Mouse (Mus musculus) hindbrain, embryonic 16.5 days (tissue): ENCODE measurements around the gene Dab2ip. TPM values are rescaled to one million over a fixed set of nuclear protein-coding genes. Genes with fewer than 3 reads are reported as not detected.

Source experiments
- ATAC-seq: fragments of 200-750 bp; cut with Nextera tagmentation; 2 replicates; pipeline ENCODE4 v1.8.0; 2017; ENCODE audit warnings: moderate TSS enrichment, moderate library complexity
- H3K27ac ChIP-seq: fragments of 300-500 bp; sonication (generic); 2 replicates; pipeline ENCODE4 v1.5.1; 2014; ENCODE audit warnings: low read depth, mild to moderate bottlenecking, control low read depth, low read length, moderate library complexity
- H3K27me3 ChIP-seq: fragments of 300-500 bp; sonication (generic); replicated peaks from 2 replicates; pipeline ENCODE4 v1.6.1; 2014; ENCODE audit warnings: low read length; ENCODE audit not compliant: control insufficient read depth, insufficient read depth
- H3K36me3 ChIP-seq: fragments of 300-500 bp; sonication (generic); 2 replicates; pipeline ENCODE4 v1.6.1; 2014; ENCODE audit warnings: mild to moderate bottlenecking, low read length, moderate library complexity, mixed read lengths; ENCODE audit not compliant: control insufficient read depth, insufficient read depth
- H3K4me1 ChIP-seq: fragments of 300-500 bp; sonication (generic); 2 replicates; pipeline ENCODE4 v1.6.1; 2014; ENCODE audit warnings: low read depth, low read length; ENCODE audit not compliant: control insufficient read depth, insufficient read depth
- H3K4me2 ChIP-seq: fragments of 300-500 bp; sonication (generic); 2 replicates; pipeline ENCODE4 v1.6.1; 2014; ENCODE audit warnings: mild to moderate bottlenecking, low read length, control low read depth, moderate library complexity
- H3K4me3 ChIP-seq: fragments of 300-500 bp; sonication (generic); 2 replicates; pipeline ENCODE4 v1.5.1; 2014; ENCODE audit warnings: mild to moderate bottlenecking, low read length, control low read depth, moderate library complexity
- H3K9ac ChIP-seq: fragments of 300-500 bp; sonication (generic); 2 replicates; pipeline ENCODE4 v1.6.1; 2014; ENCODE audit warnings: low read depth, mild to moderate bottlenecking, control low read depth, low read length, moderate library complexity
- H3K9me3 ChIP-seq: fragments of 300-500 bp; sonication (generic); 2 replicates; pipeline ENCODE4 v1.6.1; 2014; ENCODE audit warnings: mild to moderate bottlenecking, low read length, moderate library complexity; ENCODE audit not compliant: control insufficient read depth
- WGBS: fragments of 180-500 bp; shearing (Covaris S2); extraction: QIAGEN DNeasy Blood & Tissue Kit; methylation state at CpG from one replicate; pipeline ENCODE4 v1.1.7; 2014; 5-methylcytosine and 5-hydroxymethylcytosine counted together
- polyA plus RNA-seq: library from polyadenylated mRNA; unstranded; fragments of >200 nt; fragmentation: Nextera tagmentation; extraction: Ambion mirVana; gene quantifications from 2 replicates; pipeline ENCODE4 v1.2.1, GENCODE M21; 2015

Dab2ip gene
- polyA plus RNA-seq, 1 experiment from 2014 or later, result 27.6 TPM

DNA sequence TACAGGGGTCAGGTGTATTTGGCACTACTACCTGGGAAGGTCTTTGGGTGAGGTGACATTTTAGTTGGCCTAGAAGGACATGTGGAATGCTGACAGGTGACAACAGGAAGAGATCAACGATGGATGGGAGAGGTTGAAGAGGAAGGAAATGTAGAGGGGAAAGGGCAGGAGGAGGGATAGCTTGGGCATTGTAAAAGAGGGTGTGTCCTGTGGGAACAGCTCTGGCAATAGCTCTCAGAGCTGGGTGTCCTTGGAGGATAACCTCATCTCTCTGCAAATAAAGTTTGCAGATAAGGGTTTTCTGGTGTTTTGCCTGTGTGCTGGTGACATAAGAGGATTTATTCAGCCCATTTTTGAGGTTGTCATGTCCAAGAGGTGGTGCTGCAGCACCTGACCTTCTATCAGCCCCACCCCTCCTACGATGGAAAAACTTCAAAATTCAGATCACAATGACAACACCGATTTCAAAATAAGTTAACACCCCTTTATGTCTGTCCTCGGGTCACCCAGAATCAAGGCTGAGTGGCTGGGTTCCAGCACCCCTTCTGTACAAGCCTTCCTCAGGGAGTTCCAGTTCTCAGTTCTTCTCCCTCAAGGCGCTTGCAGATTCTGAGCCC lies 101.6 kb downstream of the Dab2ip start:
- 91% methylated on average over 5 of the region's 5 CpGs for WGBS
- no peak for ATAC-seq
- H3K4me1 ChIP-seq, result peaks cover 31% of the 10 kb centered on the region
- no peak overlapping the region for H3K9ac ChIP-seq
- H3K27ac ChIP-seq, result no peak overlapping the region
- no peak overlapping the region for H3K4me3 ChIP-seq
- H3K4me2 ChIP-seq, result no peak overlapping the region
- no peaks in the 10 kb centered on the region for H3K9me3 ChIP-seq
- no peaks in the 10 kb centered on the region for H3K36me3 ChIP-seq
- H3K27me3 ChIP-seq, result no peaks in the 10 kb centered on the region

DNA sequence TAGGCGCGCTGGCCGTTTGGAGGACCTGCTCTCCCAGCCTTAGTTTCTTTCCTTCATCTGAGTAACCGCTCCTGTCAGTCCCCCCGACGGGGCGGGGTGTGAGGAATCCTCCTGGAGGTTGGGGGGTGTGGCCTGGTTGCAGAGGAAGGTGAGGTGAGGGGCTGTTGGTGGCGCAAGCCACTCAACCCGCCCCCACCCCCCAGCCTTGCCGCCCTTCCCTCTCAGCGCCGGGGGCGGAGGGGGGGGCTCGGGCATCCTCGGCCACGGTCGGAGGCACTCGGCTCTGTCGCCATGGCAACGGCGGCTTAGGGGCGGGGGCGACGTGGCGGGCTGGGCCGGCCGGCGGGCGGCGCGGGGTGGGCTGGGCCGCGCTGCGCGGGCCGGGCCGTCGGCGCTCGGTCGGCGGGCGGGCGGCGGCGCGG lies 102.9 kb downstream of the Dab2ip start:
- Histone ChIP-seq H3K4me1 (peaks cover 32% of the 10 kb centered on the region), H3K9ac (peak overlapping the region; percentile 86), H3K4me2 (peak overlapping the region; percentile 76), H3K27me3 (no peaks in the 10 kb centered on the region), H3K27ac (peak overlapping the region; percentile 88), H3K4me3 (peak overlapping the region; percentile 62), H3K9me3 (no peaks in the 10 kb centered on the region), H3K36me3 (no peaks in the 10 kb centered on the region)
- 3% methylated on average over 18 of the region's 47 CpGs for WGBS
- ATAC-seq, result peak; percentile 84

DNA sequence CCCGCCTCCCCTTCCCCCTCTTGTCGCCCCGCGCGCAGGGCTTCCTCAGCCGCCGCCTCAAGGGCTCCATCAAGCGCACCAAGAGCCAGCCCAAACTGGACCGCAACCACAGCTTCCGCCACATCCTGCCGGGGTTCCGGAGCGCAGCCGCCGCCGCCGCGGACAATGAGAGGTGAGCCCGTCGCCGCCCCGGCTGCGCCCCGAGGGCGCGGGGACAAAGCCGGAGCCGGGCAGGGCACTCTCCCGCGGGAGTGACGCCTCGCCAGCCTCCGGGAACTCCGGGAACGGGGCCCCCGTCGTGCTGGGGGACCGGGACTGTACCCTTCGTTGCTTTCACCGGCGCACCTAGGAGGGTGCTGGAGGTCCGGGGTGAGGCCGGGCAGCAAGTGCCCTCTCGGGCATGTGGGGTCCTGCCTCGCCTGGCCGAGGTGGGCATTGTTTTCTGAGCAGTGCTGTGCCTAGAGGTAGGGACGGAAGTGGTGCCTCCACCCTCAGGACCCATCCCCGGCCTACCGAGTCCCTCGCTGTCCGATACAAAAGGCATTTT lies 103.5 kb downstream of the Dab2ip start:
- WGBS, result under 1% methylated on average over 42 of the region's 51 CpGs
- Histone ChIP-seq H3K36me3 (no peaks in the 10 kb centered on the region), H3K4me3 (peak overlapping the region; percentile 62), H3K4me1 (peaks cover 33% of the 10 kb centered on the region), H3K4me2 (peak overlapping the region; percentile 76), H3K9ac (peak overlapping the region; percentile 86), H3K9me3 (no peaks in the 10 kb centered on the region), H3K27ac (peak overlapping the region; percentile 88), H3K27me3 (no peaks in the 10 kb centered on the region)
- peak; percentile 59 for ATAC-seq

DNA sequence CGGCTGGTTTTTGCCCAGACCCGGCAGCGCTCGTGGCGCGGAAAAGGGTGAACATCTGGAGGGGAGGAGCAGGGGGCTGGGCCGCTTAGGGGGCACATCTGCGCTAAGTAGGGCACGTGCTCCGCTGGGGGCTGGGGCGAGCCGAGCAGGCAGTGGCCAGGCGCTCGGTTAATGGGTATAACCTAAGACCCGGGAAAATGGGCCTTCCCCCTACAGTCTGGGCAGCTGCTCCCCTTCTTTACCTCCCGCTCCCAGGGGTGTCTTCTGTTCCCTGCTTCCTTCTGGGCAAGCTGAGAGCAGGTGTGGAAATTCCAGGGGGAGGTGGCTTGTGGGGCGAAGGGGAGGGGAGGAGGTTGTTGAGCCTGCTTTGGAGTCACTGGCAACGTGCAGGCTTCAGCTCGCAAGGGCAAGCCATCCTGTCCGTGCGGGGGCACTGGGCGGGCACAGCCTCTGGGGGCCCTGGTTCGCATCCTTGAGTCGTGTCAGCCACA lies 104.0 kb downstream of the Dab2ip start:
- peak overlapping the region; percentile 76 for H3K4me2 ChIP-seq
- ATAC-seq, result peak; percentile 59
- peaks cover 37% of the 10 kb centered on the region for H3K4me1 ChIP-seq
- peak overlapping the region; percentile 62 for H3K4me3 ChIP-seq
- H3K27me3 ChIP-seq, result no peaks in the 10 kb centered on the region
- H3K9ac ChIP-seq, result peak overlapping the region; percentile 86
- no peaks in the 10 kb centered on the region for H3K36me3 ChIP-seq
- 1% methylated on average over 24 of the region's 24 CpGs for WGBS
- no peaks in the 10 kb centered on the region for H3K9me3 ChIP-seq
- peak overlapping the region; percentile 88 for H3K27ac ChIP-seq

DNA sequence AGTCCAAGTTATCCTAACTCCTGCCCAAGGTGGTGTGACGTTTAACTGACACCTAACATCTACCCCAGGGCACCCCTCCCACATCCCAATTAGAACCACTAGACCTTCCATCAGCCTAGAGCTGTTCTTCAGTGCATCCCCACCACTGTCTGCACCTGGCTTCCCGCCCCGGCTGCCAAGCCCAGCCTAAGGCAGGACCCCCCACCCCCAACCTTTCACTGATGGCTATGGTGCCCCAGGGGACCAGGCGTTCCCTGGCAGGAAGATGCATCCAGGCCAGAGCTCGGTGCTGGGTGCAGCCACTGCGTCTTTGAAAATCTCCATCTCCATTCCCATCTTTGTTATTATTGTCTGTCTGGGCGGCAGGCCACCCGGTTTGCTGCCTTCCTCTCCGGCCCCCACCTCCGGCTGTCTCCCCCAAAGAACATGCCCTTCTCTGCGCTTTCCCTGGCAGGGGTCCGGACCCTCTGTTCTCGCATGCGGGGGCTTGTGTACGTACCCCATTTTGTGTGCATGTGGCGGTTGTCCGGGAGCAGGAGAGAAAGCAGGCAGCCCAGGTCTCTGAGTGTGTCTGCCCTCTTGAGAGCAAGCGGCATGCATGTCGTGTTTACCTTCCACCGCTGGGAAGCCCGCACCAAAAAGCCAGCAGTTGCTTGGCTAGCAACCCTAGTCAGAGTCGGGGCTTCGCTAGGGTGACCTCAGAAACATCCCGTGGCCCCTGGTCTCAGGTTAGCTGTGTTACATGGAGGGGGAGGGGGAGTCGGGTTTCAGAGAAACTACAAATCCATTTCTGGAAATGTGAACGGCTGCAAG lies 104.9 kb downstream of the Dab2ip start:
- H3K36me3 ChIP-seq, result no peaks in the 10 kb centered on the region
- H3K27ac ChIP-seq, result peak overlapping the region; percentile 88
- H3K27me3 ChIP-seq, result no peaks in the 10 kb centered on the region
- H3K4me1 ChIP-seq, result peaks cover 42% of the 10 kb centered on the region
- WGBS, result 3% methylated on average over 26 of the region's 26 CpGs
- ATAC-seq, result no peak
- peak overlapping the region; percentile 62 for H3K4me3 ChIP-seq
- no peaks in the 10 kb centered on the region for H3K9me3 ChIP-seq
- peak overlapping the region; percentile 86 for H3K9ac ChIP-seq
- peak overlapping the region; percentile 76 for H3K4me2 ChIP-seq

DNA sequence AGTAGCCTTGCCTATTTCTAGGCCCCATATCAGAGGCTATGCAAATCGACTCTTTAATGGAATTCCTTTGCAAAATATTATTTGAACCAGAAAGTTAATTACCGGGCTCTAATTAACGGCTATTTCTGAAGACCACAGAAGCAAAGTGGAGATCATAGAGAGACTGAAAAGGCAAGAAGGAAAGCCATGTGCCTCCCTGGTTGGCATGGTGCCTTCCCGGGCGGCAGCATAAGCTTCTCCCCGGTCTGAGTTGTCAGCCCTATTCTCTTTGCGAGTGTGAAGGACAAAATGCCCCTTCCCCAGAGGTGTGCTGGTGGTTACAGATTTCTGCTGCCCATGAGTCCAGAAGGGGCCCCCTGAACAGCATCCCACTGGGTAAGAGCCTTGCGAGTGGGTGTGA lies 109.7 kb downstream of the Dab2ip start:
- H3K27me3 ChIP-seq, result no peaks in the 10 kb centered on the region
- peaks cover 73% of the 10 kb centered on the region for H3K4me1 ChIP-seq
- WGBS, result 53% methylated on average over 8 of the region's 8 CpGs
- no peak for ATAC-seq
- H3K27ac ChIP-seq, result no peak overlapping the region
- no peaks in the 10 kb centered on the region for H3K9me3 ChIP-seq
- no peaks in the 10 kb centered on the region for H3K36me3 ChIP-seq
- no peak overlapping the region for H3K9ac ChIP-seq
- H3K4me2 ChIP-seq, result no peak overlapping the region
- H3K4me3 ChIP-seq, result no peak overlapping the region

DNA sequence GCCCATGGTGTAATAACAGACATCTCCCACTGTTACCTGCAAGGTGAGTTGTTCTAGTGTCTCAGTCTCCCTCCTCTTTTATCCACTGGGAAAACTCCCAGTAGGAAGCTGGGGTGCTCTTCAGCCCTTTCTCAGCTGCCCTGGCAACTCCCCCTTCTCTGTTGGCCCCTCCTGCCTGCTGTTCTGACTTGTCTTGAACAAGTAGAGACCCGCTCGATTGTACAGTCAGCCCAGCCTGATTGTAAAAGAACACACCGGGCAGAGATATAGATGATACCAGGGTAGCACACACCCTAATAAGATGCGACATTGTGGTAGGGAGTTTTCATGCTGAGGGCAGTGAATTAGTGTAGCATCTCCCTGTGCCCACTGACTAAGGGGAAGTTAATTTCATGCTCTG lies 111.2 kb downstream of the Dab2ip start:
- peaks cover 66% of the 10 kb centered on the region for H3K4me1 ChIP-seq
- 28% methylated on average over 4 of the region's 4 CpGs for WGBS
- no peaks in the 10 kb centered on the region for H3K36me3 ChIP-seq
- no peak overlapping the region for H3K9ac ChIP-seq
- H3K9me3 ChIP-seq, result no peaks in the 10 kb centered on the region
- no peak overlapping the region for H3K4me2 ChIP-seq
- no peak overlapping the region for H3K27ac ChIP-seq
- no peaks in the 10 kb centered on the region for H3K27me3 ChIP-seq
- no peak for ATAC-seq
- H3K4me3 ChIP-seq, result no peak overlapping the region

DNA sequence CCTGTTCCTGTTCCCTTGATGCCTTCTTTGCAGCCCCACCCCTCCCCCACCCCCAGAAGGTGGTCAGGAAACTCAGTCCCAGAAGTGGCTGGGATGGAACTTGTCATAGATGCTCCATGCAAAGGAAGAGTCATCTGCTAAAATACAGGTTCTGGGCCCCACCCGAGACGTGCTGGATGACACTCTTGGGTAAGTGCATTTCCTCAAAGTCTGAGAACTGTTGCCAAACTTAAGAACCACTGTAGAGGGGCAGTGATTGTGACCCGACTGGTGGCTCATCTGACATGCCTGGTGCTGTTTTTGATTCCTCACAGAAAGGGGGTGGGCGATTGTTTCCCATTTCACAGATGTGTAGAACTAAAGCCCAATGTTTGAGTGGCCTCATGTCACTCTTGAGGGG lies 111.7 kb downstream of the Dab2ip start:
- no peak overlapping the region for H3K4me3 ChIP-seq
- no peak overlapping the region for H3K27ac ChIP-seq
- 74% methylated on average over 4 of the region's 4 CpGs for WGBS
- peaks cover 61% of the 10 kb centered on the region for H3K4me1 ChIP-seq
- ATAC-seq, result no peak
- H3K4me2 ChIP-seq, result no peak overlapping the region
- H3K9ac ChIP-seq, result no peak overlapping the region
- no peaks in the 10 kb centered on the region for H3K9me3 ChIP-seq
- H3K27me3 ChIP-seq, result no peaks in the 10 kb centered on the region
- H3K36me3 ChIP-seq, result no peaks in the 10 kb centered on the region

DNA sequence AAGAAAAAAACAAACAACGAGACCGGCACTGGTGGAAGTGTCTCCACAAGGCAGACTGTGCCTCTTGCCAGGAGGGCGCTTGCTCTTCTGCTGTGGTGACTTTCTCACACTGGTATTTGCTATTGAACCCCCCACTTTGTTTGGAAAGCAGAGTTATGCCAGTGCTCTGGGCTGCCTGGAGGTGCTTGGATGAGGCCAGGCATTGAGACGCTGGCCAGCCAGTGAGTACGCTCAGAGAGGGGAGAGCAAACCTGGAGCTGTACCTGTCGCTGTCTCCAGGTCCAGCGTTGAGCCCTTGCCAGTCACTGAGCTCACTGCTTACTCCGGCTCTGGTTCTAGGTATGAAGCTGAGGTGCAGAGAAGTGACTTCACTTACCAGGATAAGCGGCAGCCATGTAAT lies 112.2 kb downstream of the Dab2ip start:
- ATAC-seq, result no peak
- no peaks in the 10 kb centered on the region for H3K27me3 ChIP-seq
- no peak overlapping the region for H3K4me3 ChIP-seq
- H3K36me3 ChIP-seq, result no peaks in the 10 kb centered on the region
- H3K27ac ChIP-seq, result no peak overlapping the region
- 87% methylated on average over 9 of the region's 9 CpGs for WGBS
- no peak overlapping the region for H3K4me2 ChIP-seq
- H3K9me3 ChIP-seq, result no peaks in the 10 kb centered on the region
- 0 out of 2 replicates have a peak overlapping the region, but pooled peaks have one; percentile 28 for H3K9ac ChIP-seq
- H3K4me1 ChIP-seq, result peaks cover 61% of the 10 kb centered on the region
